Mouse (Mus musculus): ENCODE measurements around the gene Maged1. TPM values are rescaled to one million over a fixed set of nuclear protein-coding genes. Genes with fewer than 3 reads are reported as not detected.

Gene Maged1
- polyA plus RNA-seq, 1 experiment from 2014 or later, result 664 TPM

Other genes with a start within 250 kb of the Maged1 start
- 0.13 and 0.18 TPM in 2 replicates for gene Fam90a1b, start 175.4 kb downstream of the Maged1 start, polyA plus RNA-seq (2014; fragmentation: Nextera tagmentation; extraction: Ambion mirVana)
- gene Apoo, start 175.0 kb downstream of the Maged1 start, polyA plus RNA-seq (2014; fragmentation: Nextera tagmentation; extraction: Ambion mirVana), result 75.0 and 77.3 TPM in 2 replicates
- gene Gspt2, start 93.9 kb upstream of the Maged1 start, polyA plus RNA-seq (2014; fragmentation: Nextera tagmentation; extraction: Ambion mirVana), result 6.4 and 7.2 TPM in 2 replicates
- gene Zxdb, start 182.4 kb upstream of the Maged1 start, polyA plus RNA-seq (2014; fragmentation: Nextera tagmentation; extraction: Ambion mirVana), result 2.4 TPM in 2 replicates

All from stomach, embryonic 14.5 days (tissue).